In the genomic region with DNA sequence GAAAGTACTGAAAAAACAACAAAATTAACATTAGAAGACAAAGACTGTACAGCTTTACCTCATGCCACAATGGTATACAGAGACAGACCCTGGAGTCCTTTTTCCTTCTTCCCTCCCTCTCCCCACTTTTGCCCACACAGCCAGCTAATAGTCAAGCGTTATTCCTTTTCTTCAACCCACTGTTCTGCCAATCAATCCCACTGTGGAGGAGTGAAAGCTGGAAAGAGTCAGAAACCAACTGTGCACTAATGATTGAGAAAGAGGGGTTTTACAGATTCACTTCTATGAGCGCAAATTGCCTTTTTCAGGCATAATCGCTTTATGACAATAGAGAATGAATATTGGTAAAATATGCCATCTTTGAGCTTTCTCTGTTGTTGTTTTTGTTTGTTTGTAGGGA, we compare ENCODE assay signal across 26 mouse cellular contexts.
"Had no signal": no experiment of that assay in that cellular context is flagged by ENCODE, and none has a peak within 500 bp of the region (broad histone marks: within the 10 kb centered on the region; RNA-seq: fewer than 3 reads in every experiment).

No protein-coding gene starts in this region.

- H3K9me3 ChIP-seq: heart, embryonic 13.5 days; heart, embryonic 15.5 days; hindbrain, embryonic 13.5 days; hindbrain, embryonic 15.5 days; kidney, embryonic 15.5 days; limb, embryonic 13.5 days; limb, embryonic 15.5 days; liver, embryonic 13.5 days; liver, embryonic 15.5 days had no signal

- H3K4me2 ChIP-seq: heart, embryonic 11.5 days; heart, embryonic 13.5 days; heart, embryonic 15.5 days; hindbrain, embryonic 13.5 days; hindbrain, embryonic 15.5 days; kidney, embryonic 15.5 days; limb, embryonic 13.5 days; limb, embryonic 15.5 days; liver, embryonic 13.5 days; liver, embryonic 15.5 days had no signal

- ATAC-seq: forebrain, postnatal 0 days; hindbrain, postnatal 0 days; intestine, embryonic 16.5 days; liver, postnatal 0 days had no signal

- H3K27ac ChIP-seq: heart, embryonic 13.5 days; heart, embryonic 15.5 days; hindbrain, embryonic 13.5 days; hindbrain, embryonic 15.5 days; hindbrain, postnatal 0 days; kidney, embryonic 15.5 days; kidney, postnatal 0 days; limb, embryonic 13.5 days; limb, embryonic 15.5 days; liver, embryonic 15.5 days had no signal

- DNase-seq: forebrain, postnatal 0 days; gastrocnemius, postnatal 10 days; gastrocnemius, postnatal 36 days; heart, adult 18-20 months; heart, postnatal 14 days; heart, postnatal 36 days; kidney, adult 11 months; kidney, adult 2 months; kidney, adult 9 months; kidney, postnatal 14 days; kidney, postnatal 36 days; left cerebral cortex, postnatal 4 days; liver, embryonic 13.5 days; liver, postnatal 0 days had no signal

- H3K27me3 ChIP-seq: heart, embryonic 13.5 days; heart, embryonic 15.5 days; hindbrain, embryonic 13.5 days; hindbrain, embryonic 15.5 days; kidney, embryonic 15.5 days; limb, embryonic 13.5 days; limb, embryonic 15.5 days; liver, embryonic 13.5 days; liver, embryonic 15.5 days had no signal

- H3K4me1 ChIP-seq: limb, embryonic 13.5 days; limb, embryonic 15.5 days had no signal

- H3K9ac ChIP-seq: forebrain, postnatal 0 days; heart, embryonic 15.5 days; hindbrain, embryonic 13.5 days; hindbrain, embryonic 15.5 days; kidney, embryonic 15.5 days; limb, embryonic 13.5 days; limb, embryonic 15.5 days; liver, embryonic 13.5 days; liver, embryonic 15.5 days; liver, postnatal 0 days had no signal

- H3K4me3 ChIP-seq: heart, embryonic 13.5 days; heart, embryonic 15.5 days; hindbrain, embryonic 13.5 days; hindbrain, embryonic 15.5 days; kidney, embryonic 15.5 days; limb, embryonic 13.5 days; limb, embryonic 15.5 days; liver, embryonic 13.5 days; liver, embryonic 15.5 days had no signal

- H3K36me3 ChIP-seq: heart, embryonic 15.5 days; hindbrain, embryonic 13.5 days; hindbrain, embryonic 15.5 days; limb, embryonic 15.5 days; liver, embryonic 15.5 days had no signal
